Mouse (Mus musculus) left cerebral cortex, adult 9 months (tissue): ENCODE data around the gene Slc25a19.
A peak's percentile ranks its signal among the peaks of the same experiment; 100 is the strongest.
"Not testable (repeated sequence)": the region's sequence is repeated elsewhere in the genome, so short reads cannot be mapped to it uniquely, and the experiment has no call there.

Experiments used
- DNase-seq, 2 experiments: peaks; one replicate each; pipeline ENCODE4 v3.0.0; 2022; ENCODE audit warnings: low spot score in 2 of 2

Slc25a19 gene

DNA sequence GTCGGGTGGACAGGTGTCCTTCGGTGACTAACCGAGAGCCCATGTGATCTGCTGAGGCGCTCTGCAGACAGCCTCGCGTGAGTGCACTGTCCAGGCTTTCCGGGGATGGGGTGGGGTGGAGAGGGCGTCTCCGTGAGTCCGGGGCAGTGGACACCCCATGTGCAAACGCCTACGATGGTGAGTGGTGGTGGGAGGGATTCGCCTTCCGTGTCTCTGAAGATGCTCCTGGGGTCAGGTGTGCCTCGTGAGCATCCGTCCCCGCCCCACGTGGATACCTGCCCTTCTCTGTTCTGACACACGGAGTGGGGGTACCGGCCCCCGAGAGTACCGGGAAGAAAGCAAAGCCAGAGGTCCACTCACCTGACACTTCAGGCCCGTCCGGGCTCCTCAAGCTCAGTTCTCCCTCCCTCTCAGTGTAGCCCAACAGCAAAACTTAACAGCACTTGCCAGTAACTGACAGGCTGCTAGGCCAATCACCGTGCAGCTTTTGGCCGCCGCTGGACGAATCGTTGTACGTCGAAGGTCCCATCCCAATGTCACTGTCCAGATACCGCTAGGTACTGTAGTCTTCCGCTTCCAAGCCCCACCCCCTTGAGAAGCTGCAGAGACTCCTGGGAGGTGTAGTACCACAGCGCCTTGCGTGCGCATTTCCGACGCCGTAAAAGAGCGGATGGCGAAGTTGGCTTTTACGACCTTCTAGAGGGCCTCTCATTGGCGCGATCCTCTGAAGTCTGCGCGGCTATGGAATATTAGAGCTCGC, at the start of gene Slc25a19:
Gene Slc25a19, minus strand, starts transcription at position 591 of the 760 bp plus-strand sequence.
- peak; percentile 99 to 100 for DNase-seq

- no peak for DNase-seq
These were observed 49.4 kb upstream of the Slc25a19 start for GRCm38 (mm10) chr11:115677511-115677910.

DNA sequence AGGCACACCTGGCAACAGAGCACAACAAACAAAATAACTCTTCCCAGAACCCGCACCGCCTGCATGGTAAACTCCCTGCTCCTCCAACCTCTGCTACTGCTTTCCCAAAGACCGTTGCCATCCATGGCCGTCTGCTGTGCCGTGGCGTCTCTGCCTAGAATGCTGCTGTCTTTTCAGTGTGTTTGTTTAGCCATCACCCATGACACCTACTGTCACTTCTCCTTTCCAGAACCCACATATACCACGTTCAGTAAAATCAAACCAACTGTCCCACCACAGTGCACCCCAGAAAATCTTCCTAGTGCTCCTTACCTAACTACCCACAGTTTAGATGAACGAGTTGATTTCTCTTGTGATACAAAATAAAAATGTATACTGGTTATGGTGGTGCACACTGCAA, 48.6 kb upstream of the Slc25a19 start:
- DNase-seq = no peak

DNA sequence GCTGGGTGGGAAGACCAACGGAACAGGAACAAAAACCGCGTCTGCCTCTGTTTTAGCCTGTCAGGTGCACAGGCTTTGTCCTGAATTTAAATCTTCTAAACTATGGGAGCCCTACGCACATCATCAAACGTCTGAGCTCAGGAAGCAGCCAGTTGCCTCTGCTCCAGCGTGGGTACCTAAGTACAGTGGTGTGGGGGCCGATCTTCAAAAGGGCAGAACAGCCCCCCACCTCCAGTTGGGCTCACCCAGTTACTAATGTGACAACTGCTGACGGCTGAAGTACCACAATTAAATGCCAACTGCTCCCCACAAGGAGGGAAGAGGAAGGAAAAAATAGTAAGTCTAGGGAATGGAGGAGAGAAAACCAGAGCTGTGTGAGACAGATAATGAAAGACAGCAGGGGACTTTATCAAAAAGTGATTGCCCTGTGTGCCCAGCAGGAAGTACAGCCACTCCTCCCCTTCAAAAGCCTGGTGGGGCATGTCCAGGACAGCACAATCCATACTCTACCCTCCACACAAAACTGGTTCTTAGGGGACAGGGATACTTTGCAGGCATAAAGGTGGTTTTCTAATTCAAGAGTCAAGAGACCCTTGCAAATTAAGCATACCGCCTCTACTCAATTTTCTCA, 46.3 kb upstream of the Slc25a19 start:
- DNase-seq = peak; percentile 51 to 66

GRCm38 (mm10) chr11:115673471-115674234, 45.6 kb upstream of the Slc25a19 start:
- peak; percentile 51 to 78 for DNase-seq

- no peak for DNase-seq
These were observed 44.3 kb upstream of the Slc25a19 start for GRCm38 (mm10) chr11:115672226-115672987.

DNA sequence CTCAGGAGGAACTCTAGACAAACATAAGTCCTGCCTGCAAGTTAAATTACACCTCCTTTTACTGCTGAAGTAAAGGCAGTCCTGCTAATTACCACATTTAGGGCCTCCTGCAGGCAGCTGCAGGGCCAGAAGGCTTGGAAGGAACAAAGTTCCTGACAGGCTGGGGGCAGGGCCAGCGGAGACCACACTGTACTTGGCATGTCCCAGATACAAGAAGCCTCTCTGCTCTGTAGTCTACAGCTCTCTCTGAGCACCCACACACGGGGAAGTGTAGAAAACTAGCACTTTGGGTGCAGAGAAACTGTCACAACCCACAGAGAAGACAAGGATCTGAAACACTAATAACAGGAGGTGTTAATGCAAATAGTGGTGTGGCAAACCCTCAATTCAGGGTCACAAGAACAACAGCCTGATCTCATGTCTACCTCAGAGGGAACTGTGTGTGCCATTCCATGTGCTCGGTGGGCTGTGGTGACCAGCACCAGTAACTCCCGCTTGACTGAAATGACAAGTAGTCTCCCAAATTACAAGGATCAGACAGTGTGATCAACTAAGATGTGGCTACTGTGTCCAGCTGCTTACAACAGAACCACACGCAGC, 42.5 kb upstream of the Slc25a19 start:
- peak; percentile 50 to 81 for DNase-seq

- no peak for DNase-seq
These were observed 35.7 kb upstream of the Slc25a19 start for GRCm38 (mm10) chr11:115663676-115664335.

GRCm38 (mm10) chr11:115660376-115660775, 32.3 kb upstream of the Slc25a19 start:
- peak in 1 of 2 experiments; percentile 62 for DNase-seq

GRCm38 (mm10) chr11:115658521-115658920, 30.4 kb upstream of the Slc25a19 start:
- DNase-seq = peak; percentile 38 to 53

GRCm38 (mm10) chr11:115654128-115654527, 26.0 kb upstream of the Slc25a19 start:
- DNase-seq = no peak

- DNase-seq = peak in 1 of 2 experiments; percentile 53
These were observed 25.1 kb upstream of the Slc25a19 start for GRCm38 (mm10) chr11:115653194-115653593.

GRCm38 (mm10) chr11:115651680-115652079, 23.6 kb upstream of the Slc25a19 start:
- DNase-seq = no peak

DNA sequence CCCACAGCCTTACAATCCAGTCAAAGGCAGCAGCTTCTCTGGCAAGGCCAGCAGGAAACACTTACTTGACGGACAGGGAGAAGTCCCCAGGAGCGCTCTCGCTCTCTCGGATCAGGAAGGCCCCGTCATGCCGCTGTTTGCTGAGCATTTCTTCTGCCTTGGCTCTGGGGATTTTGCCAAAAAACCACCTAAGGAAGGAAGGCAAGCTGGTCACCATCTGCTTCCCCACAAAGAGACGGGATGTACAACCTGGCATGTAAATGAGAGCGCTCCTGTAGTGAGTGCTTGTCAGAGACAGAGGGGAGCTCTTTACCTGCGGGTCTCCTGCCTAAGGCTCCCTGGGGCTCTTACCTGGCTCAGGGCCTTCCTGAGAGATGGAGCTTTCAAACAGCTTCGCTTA, 21.6 kb upstream of the Slc25a19 start:
- peak in 1 of 2 experiments; percentile 72 for DNase-seq

DNA sequence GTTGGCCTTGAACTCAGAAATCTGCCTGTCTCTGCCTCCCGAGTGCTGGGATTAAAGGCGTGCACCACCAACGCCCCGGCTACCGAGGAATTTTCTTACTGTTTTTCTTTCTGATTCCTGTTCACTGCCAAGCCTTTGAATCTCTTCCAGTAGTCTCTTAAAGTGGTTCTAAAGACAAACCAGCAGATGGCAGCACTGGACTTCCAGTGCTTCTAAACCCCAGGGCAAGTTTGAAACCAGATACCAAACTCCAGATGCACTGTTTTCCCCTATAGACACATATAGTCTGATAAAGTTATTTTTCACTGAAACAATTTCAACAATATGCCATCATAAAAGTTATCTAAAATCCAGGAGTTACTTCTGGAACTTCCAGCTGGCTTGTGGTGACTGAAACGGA, 19.4 kb upstream of the Slc25a19 start:
- peak in 1 of 2 experiments; percentile 65 for DNase-seq

- no peak for DNase-seq
These were observed 18.3 kb upstream of the Slc25a19 start for GRCm38 (mm10) chr11:115646439-115646838.

GRCm38 (mm10) chr11:115645498-115645897, 17.4 kb upstream of the Slc25a19 start:
- not testable (repeated sequence) for DNase-seq

- no peak for DNase-seq
These were observed 16.2 kb upstream of the Slc25a19 start for GRCm38 (mm10) chr11:115644308-115644707.

- no peak for DNase-seq
These were observed 15.2 kb upstream of the Slc25a19 start for GRCm38 (mm10) chr11:115643265-115643664.

- no peak for DNase-seq
These were observed 14.6 kb upstream of the Slc25a19 start for GRCm38 (mm10) chr11:115642705-115643104.

GRCm38 (mm10) chr11:115641664-115642036, 13.6 kb upstream of the Slc25a19 start:
- DNase-seq = no peak
